Mouse (Mus musculus): ENCODE measurements around the gene Gstp3. TPM values are rescaled to one million over a fixed set of nuclear protein-coding genes. Genes with fewer than 3 reads are reported as not detected.

The Gstp3 gene
- polyA plus RNA-seq, 1 experiment, result 23.6 TPM

DNA sequence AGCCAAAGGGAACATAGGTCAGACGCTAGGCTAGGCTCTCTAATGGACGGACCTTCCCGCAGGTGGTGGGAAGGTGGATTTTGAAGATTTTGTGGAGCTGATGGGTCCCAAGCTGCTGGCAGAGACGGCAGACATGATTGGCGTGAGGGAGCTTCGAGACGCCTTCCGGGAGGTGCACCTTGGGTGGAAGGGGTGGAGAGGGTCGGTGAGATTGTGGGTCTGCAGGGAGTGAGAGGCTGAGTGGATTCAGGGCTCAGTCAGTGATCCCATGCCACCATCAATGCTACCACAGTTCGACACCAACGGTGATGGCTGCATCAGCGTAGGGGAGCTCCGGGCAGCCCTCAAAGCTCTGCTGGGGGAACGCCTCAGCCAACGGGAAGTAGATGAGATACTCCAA lies 26.8 kb upstream of the Gstp3 start:
- no peak overlapping the region for H3K4me3 ChIP-seq (ENCODE audit: control insufficient read depth, insufficient read depth, low read length)
- no peak for TF ChIP-seq POLR2A (IDR thresholded peaks at IDR 0.05; ENCODE audit: control insufficient read depth, extremely low read depth, insufficient read depth, low read length, poor library complexity)
- no peak for TF ChIP-seq CTCF (IDR thresholded peaks at IDR 0.05; ENCODE audit: borderline replicate concordance, control insufficient read depth, extremely low read depth, insufficient read depth, low read length, poor library complexity)
- DNase-seq, result no peak
- H3K27me3 ChIP-seq (ENCODE audit: control insufficient read depth, insufficient read depth, low read length), result no peaks in the 10 kb centered on the region
- H3K36me3 ChIP-seq (ENCODE audit: control insufficient read depth, insufficient read depth, low read length), result no peaks in the 10 kb centered on the region
- 93% methylated on average over 15 of the region's 15 CpGs for WGBS
- no peak overlapping the region for H3K27ac ChIP-seq (ENCODE audit: control insufficient read depth, insufficient read depth, low read length)
- no peaks in the 10 kb centered on the region for H3K4me1 ChIP-seq (replicated peaks; ENCODE audit: control insufficient read depth, insufficient read depth, low read length)

DNA sequence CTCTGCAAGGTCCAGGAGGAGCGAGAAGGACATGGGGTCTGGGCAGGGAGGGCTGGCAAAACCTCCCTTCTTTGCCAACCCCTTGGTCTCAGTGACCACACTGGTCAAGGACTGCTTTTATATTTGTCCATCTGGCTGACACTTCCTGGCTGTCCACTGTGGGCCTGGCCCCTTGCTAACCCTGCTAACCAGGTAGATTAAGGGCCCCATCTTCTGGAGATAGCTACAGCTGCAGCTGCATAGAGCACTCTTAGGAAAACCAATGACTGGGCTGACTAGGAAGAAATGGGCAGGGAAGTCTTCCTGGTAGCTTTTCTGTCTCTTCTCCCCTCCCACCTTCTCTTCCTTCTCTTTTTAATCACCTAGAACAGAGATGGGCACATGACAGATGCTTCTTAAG lies 25.6 kb upstream of the Gstp3 start:
- Histone ChIP-seq H3K27me3 (ENCODE audit: control insufficient read depth, insufficient read depth, low read length) (no peaks in the 10 kb centered on the region), H3K4me1 (replicated peaks; ENCODE audit: control insufficient read depth, insufficient read depth, low read length) (no peaks in the 10 kb centered on the region), H3K36me3 (ENCODE audit: control insufficient read depth, insufficient read depth, low read length) (no peaks in the 10 kb centered on the region), H3K4me3 (ENCODE audit: control insufficient read depth, insufficient read depth, low read length) (no peak overlapping the region), H3K27ac (ENCODE audit: control insufficient read depth, insufficient read depth, low read length) (no peak overlapping the region)
- DNase-seq, result no peak
- no peak for TF ChIP-seq CTCF (IDR thresholded peaks at IDR 0.05; ENCODE audit: borderline replicate concordance, control insufficient read depth, extremely low read depth, insufficient read depth, low read length, poor library complexity)
- TF ChIP-seq POLR2A (IDR thresholded peaks at IDR 0.05; ENCODE audit: control insufficient read depth, extremely low read depth, insufficient read depth, low read length, poor library complexity), result no peak
- WGBS, result 93% methylated on average over 1 of the region's 1 CpGs

DNA sequence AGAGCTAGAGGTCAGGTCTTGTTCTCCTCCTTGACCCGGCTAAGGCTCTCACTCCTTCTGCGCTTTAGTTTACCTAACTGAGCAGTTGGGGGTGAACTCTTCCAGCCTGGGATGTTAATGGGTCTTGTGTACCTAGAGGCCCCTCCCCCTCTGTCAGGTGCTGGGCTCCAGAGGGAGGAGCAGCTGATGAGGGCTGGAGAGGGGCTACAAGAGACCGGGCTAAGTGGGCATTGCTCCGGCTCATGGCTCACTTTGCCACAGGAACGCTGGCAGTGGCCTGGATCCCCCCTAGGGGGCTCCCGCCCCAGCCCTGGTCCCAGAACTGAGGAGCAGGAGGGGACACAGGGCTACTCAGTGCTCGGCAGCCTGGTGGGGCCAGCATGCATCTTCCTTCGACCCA lies 24.5 kb upstream of the Gstp3 start:
- no peak for DNase-seq
- no peaks in the 10 kb centered on the region for H3K27me3 ChIP-seq (ENCODE audit: control insufficient read depth, insufficient read depth, low read length)
- TF ChIP-seq POLR2A (IDR thresholded peaks at IDR 0.05; ENCODE audit: control insufficient read depth, extremely low read depth, insufficient read depth, low read length, poor library complexity) (no peak), CTCF (IDR thresholded peaks at IDR 0.05; ENCODE audit: borderline replicate concordance, control insufficient read depth, extremely low read depth, insufficient read depth, low read length, poor library complexity) (no peak)
- H3K36me3 ChIP-seq (ENCODE audit: control insufficient read depth, insufficient read depth, low read length), result no peaks in the 10 kb centered on the region
- no peaks in the 10 kb centered on the region for H3K4me1 ChIP-seq (replicated peaks; ENCODE audit: control insufficient read depth, insufficient read depth, low read length)
- WGBS, result 82% methylated on average over 8 of the region's 8 CpGs
- no peak overlapping the region for H3K4me3 ChIP-seq (ENCODE audit: control insufficient read depth, insufficient read depth, low read length)
- no peak overlapping the region for H3K27ac ChIP-seq (ENCODE audit: control insufficient read depth, insufficient read depth, low read length)

DNA sequence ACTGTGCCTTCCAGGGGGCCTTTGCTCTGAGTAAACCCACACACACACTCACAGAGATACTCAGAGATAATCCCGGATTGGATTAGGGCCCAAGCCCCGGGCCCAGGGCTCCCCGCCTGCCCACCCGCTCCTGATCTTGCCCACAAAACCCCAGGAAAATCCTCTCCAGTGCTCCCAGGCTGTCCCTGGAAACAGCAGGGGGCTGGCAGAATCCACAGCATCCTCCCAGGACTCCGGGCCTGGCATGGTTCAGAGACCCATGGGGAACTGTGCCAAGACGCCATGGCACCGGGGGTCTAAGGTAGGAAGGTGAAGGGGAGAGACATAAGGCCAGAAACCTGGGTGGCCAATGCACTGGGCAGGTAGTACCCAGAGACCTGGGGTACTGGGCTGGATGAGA lies 23.9 kb upstream of the Gstp3 start:
- Histone ChIP-seq H3K27me3 (ENCODE audit: control insufficient read depth, insufficient read depth, low read length) (no peaks in the 10 kb centered on the region), H3K4me3 (ENCODE audit: control insufficient read depth, insufficient read depth, low read length) (no peak overlapping the region), H3K27ac (ENCODE audit: control insufficient read depth, insufficient read depth, low read length) (no peak overlapping the region), H3K4me1 (replicated peaks; ENCODE audit: control insufficient read depth, insufficient read depth, low read length) (no peaks in the 10 kb centered on the region), H3K36me3 (ENCODE audit: control insufficient read depth, insufficient read depth, low read length) (no peaks in the 10 kb centered on the region)
- WGBS, result 96% methylated on average over 7 of the region's 7 CpGs
- no peak for DNase-seq
- TF ChIP-seq POLR2A (IDR thresholded peaks at IDR 0.05; ENCODE audit: control insufficient read depth, extremely low read depth, insufficient read depth, low read length, poor library complexity), result no peak
- no peak for TF ChIP-seq CTCF (IDR thresholded peaks at IDR 0.05; ENCODE audit: borderline replicate concordance, control insufficient read depth, extremely low read depth, insufficient read depth, low read length, poor library complexity)

DNA sequence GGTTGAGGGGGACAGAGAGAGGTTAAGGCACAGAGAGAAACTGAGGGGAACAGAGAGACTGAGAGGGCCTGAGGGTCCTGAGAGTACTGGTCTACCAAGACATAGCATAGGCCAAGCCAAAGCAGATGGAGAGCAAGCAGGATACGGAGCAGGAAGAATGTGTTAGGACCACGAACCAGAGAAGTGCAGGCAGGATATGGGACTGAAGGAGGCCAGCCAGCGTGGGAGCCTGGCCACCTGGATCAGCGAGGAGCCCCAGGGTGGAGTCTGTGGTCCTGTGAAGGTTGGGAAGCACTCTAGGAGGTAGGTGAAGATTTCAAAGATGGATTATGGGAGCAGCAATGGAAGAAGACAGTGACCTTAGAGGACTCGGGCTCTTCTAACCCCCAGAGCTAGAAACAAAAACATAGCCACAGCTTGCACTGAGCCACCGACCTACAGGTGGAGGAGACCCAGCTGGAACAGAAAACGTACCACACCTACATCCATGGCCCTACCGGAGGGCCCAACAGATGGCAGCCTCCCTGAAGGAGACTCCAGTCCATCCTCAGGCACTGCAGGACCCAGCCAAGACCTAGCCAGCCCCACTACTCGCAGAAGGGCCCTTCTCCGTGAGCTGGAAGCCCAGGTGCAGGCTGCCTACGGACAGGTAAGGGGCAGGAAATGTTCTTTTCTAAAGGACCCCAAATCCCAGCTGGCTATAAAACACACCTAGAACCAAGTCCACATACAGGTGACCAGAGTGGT lies 23.0 kb upstream of the Gstp3 start:
- Histone ChIP-seq H3K27me3 (ENCODE audit: control insufficient read depth, insufficient read depth, low read length) (no peaks in the 10 kb centered on the region), H3K27ac (ENCODE audit: control insufficient read depth, insufficient read depth, low read length) (no peak overlapping the region), H3K4me1 (replicated peaks; ENCODE audit: control insufficient read depth, insufficient read depth, low read length) (no peaks in the 10 kb centered on the region), H3K4me3 (ENCODE audit: control insufficient read depth, insufficient read depth, low read length) (no peak overlapping the region), H3K36me3 (ENCODE audit: control insufficient read depth, insufficient read depth, low read length) (no peaks in the 10 kb centered on the region)
- 85% methylated on average over 11 of the region's 11 CpGs for WGBS
- no peak for DNase-seq
- TF ChIP-seq CTCF (IDR thresholded peaks at IDR 0.05; ENCODE audit: borderline replicate concordance, control insufficient read depth, extremely low read depth, insufficient read depth, low read length, poor library complexity), result no peak
- TF ChIP-seq POLR2A (IDR thresholded peaks at IDR 0.05; ENCODE audit: control insufficient read depth, extremely low read depth, insufficient read depth, low read length, poor library complexity), result no peak

DNA sequence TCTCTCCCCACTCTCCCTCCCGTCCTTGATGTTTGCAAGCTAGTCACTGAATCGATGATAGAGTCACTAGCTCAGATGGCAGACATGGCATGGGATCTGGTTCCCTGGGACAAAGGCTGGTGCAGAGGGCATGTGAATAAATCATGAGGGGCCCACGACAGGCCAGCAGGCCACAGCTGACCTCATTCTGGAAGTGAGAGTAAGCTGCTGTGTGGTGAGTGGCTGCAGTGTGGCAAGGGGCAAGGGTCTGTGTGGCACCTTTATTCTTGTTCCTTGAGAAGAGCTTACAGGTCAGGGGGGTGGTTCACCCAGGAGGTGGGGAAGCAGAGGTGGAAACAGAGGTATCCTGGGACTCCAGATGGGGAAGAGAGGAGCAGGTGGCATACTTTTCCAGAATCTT lies 22.0 kb upstream of the Gstp3 start, which contains the start of gene Cabp2:
Gene Cabp2 (plus strand): TSS at position 185 of the 400 bp plus-strand sequence.
- no peak within 1 kb of the TSS for H3K27ac ChIP-seq (ENCODE audit: control insufficient read depth, insufficient read depth, low read length)
- no peaks in the 10 kb centered on the region for H3K36me3 ChIP-seq (ENCODE audit: control insufficient read depth, insufficient read depth, low read length)
- H3K4me1 ChIP-seq (replicated peaks; ENCODE audit: control insufficient read depth, insufficient read depth, low read length), result no peaks in the 10 kb centered on the region
- no peak within 1 kb of the TSS for H3K4me3 ChIP-seq (ENCODE audit: control insufficient read depth, insufficient read depth, low read length)
- 86% methylated on average over 3 of the region's 3 CpGs for WGBS
- H3K27me3 ChIP-seq (ENCODE audit: control insufficient read depth, insufficient read depth, low read length), result no peaks in the 10 kb centered on the region
- no peak for DNase-seq
- TF ChIP-seq POLR2A (IDR thresholded peaks at IDR 0.05; ENCODE audit: control insufficient read depth, extremely low read depth, insufficient read depth, low read length, poor library complexity), result no peak
- TF ChIP-seq CTCF (IDR thresholded peaks at IDR 0.05; ENCODE audit: borderline replicate concordance, control insufficient read depth, extremely low read depth, insufficient read depth, low read length, poor library complexity), result no peak

Data from thymus, adult 2 months (tissue).